Mouse (Mus musculus) adrenal gland, postnatal 25 days (tissue): ENCODE measurements around the gene RPS10-NUDT3. TPM values are rescaled to one million over a fixed set of nuclear protein-coding genes. Genes with fewer than 3 reads are reported as not detected.

ENCODE experiments used
- DNase-seq: peaks from one replicate; pipeline ENCODE4 v3.0.0; 2021; ENCODE audit warnings: mixed read lengths
- total RNA-seq: library from RNA; stranded (reverse); gene quantifications from 2 replicates; pipeline ENCODE4 v1.2.3, GENCODE M21; 2021

Gene RPS10-NUDT3
- total RNA-seq, 1 experiment from 2014 or later, result not detected

GRCm38 (mm10) chr17:27574470-27575115, 60.4 kb downstream of the RPS10-NUDT3 start:
- peak; percentile 76 for DNase-seq

DNA sequence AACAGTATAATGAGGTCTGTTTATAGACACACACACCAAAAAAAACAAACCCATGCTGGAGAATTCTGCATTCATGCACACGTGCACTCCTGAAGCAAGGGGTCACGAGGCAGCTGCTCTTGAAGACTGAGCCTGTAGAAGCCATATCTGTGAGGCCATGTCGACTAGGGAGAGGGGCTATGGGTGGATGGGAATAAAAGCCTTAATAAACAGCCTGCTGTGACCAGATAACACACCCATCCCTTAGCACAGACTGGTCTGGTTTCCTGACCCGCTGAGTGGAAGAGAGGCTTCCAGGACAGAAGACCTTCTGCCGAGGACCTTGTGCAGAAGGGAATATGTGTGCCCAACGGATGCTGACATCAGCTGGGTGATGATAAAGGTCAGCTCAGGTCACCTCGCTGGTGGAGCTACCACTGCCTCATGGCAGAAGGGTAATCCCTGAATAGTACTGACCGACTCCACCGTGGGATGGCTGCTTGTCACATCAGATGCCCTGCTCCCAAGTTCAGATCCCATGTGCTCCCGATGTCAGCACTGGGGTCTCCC, 61.2 kb downstream of the RPS10-NUDT3 start:
- DNase-seq, result no peak

GRCm38 (mm10) chr17:27571315-27571714, 63.7 kb downstream of the RPS10-NUDT3 start:
- DNase-seq, result no peak

GRCm38 (mm10) chr17:27568228-27568627, 66.8 kb downstream of the RPS10-NUDT3 start:
- no peak for DNase-seq

- no peak for DNase-seq
These were observed 69.1 kb downstream of the RPS10-NUDT3 start for GRCm38 (mm10) chr17:27565942-27566267.

DNA sequence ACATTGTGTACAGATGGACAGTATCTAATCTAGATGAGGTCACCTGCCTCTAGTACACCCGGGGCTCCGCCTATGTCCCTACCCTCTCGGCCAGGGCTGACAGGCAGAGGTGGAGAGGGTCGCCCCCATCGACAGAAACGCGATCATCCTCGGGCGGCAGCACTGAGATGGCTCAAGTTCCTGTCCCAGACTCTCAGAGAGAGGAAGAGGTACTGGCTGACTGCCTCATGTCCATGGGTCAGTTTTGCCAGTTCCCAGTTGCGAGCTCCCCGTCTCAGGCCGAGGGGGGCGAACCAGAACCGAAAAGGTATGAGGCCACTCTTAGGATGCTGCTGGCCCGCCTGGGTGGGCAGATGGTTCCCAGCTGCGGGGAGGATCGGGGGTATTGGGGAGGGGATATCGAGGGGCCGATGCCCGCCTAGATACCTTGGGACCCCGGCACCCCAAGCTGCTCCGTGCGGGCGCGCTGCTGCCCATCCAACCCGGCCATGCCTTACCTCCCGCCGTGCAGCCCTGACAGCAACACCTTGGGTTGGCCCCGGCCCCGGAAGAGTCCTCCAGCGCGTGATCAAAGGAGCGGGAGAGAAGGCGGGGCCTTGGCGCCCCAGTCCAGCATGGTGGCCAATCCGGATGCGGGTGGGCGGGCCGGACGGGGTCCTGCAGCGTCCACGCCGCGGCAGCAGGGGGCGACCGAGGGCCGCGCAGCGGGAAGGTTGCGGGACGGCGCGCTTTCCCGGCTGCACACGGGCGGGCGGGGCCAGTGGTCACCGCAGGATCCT, 69.7 kb downstream of the RPS10-NUDT3 start, which contains the start of gene AI413582:
Gene AI413582 (minus strand): TSS at position 594 of the 779 bp plus-strand sequence.
- DNase-seq, result peak; percentile 98

DNA sequence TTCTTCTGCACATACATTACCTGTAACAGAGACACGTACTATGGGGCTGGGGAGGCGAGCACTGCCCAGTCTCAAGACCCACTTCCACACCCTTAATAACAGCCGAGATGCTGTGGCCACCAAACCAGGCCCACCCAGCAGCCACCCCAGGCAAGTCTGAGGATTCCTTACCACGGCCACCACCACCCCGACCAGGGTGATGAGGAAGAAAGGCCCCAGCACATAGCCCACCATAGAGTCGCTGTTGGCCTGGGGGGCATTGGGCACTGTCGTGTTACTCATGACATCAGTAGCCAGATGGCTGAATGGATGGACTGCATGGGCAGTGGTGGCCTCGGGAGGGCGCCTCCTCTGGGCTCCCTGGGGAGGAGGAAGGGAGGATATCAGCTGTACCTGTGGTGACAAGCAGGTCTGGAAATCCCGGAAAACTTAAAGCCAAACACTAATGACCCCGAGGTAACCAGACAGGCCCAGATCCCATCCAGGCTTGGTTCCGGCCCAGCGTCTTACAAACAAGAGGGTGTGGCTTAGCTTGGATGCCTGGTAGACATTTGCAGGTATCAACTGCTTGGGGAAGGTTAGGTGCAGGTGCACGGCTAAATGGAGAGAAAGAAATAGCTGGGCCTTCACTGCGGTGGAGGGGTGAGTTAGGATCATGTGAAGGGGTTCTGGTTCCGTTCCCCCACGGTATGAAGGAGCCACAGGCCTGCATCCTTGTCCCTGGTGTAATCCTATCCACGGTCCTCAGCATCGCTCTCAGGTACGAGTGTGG, 70.4 kb downstream of the RPS10-NUDT3 start:
- DNase-seq, result no peak

- DNase-seq, result no peak
These were observed 71.2 kb downstream of the RPS10-NUDT3 start for GRCm38 (mm10) chr17:27563771-27564244.

GRCm38 (mm10) chr17:27561809-27562526, 73.1 kb downstream of the RPS10-NUDT3 start:
- DNase-seq, result peak; percentile 74

GRCm38 (mm10) chr17:27560926-27561480, 74.0 kb downstream of the RPS10-NUDT3 start:
- DNase-seq, result no peak

- DNase-seq, result no peak
These were observed 75.4 kb downstream of the RPS10-NUDT3 start for GRCm38 (mm10) chr17:27559596-27559995.

DNA sequence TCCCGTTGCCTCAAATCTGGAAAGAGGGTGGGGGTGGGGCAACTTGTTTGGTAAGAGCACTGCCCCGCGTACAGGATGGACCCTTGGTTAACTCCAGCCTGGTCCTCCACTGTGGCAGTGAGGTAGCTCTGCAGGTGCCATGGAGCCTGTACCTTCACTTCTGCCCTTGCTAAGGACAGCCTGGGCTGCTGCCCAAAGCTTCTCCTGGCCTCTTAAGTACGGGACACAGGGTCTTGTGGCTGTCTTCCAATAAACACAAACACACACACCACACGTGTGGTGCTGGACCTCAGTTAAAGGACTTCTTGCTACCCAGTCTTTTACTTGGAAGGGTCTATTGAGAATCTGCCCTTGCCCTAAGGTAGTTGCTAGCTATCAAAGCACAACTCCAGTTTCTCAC, 76.2 kb downstream of the RPS10-NUDT3 start:
- DNase-seq, result no peak

DNA sequence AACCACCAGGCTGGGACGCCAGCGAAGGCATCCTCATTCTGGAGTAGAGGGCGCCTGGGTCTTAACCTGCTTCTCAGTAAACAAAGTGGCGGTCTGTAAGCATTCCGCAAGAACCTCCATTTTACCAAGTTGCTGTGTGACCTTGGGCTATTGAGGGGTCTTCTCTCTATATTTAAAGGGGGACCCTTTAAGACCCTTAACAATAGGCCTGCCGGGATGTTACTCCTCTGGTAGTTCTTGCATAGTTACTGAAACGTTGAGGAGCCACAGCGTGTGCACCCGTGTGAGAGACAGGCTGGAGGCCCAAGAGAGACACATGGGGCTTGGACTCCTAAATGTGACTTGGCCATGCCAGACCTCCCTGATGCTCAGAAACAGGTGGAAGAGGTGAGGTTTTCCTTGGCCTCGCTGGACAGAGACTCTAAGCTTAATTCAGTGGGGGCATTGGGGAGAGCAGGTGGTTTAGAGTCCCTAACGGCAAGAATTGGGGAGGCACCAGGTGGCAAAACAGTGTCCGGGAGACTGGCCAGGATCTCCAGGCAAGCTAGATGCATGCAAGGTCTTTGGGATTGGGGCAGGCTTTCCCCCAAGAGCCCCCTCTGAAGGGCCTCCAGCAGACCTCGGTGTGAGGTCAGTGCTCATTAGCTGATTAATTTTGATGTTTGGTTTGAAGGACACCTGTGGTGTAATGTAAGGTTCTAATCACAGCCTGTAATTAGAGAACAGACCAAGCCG, 76.9 kb downstream of the RPS10-NUDT3 start:
- DNase-seq, result no peak

DNA sequence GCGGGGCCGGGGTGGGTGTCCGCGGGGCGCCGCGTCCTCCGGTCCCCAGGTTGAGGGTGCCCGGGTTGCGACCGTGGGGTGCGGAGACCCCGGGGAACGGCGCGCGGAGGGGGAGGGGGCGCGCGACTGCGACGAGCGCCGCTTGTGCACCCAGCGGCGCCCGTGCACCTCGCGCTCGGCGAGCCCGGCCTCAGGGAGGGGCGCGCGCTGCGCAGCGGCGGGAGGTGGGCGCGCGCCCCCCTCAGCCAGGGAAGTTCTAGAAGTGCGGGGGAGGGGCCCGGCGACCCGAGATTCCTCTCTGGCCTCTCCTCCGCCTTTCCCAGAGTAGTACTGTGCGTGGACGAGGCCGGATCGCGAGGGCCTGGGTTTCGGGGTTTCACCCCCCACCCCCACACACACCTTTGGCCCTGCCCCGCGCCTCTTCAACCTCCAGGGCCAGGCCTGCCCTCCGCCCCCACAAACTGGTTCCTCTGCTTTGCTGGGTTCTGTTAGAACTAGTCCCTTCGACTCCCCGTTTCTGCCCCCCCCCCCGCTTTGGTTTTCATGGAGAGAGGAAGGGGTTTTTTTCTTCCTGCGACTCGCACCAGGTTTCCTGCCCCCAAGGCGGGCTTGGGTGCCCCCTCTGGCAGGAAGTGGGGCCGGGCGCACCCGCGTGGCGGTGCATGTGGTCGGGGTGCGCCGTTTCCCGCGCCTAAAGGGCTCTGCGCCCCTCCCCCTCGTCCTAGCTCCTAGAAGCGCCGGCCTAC, 77.7 kb downstream of the RPS10-NUDT3 start:
- no peak for DNase-seq

DNA sequence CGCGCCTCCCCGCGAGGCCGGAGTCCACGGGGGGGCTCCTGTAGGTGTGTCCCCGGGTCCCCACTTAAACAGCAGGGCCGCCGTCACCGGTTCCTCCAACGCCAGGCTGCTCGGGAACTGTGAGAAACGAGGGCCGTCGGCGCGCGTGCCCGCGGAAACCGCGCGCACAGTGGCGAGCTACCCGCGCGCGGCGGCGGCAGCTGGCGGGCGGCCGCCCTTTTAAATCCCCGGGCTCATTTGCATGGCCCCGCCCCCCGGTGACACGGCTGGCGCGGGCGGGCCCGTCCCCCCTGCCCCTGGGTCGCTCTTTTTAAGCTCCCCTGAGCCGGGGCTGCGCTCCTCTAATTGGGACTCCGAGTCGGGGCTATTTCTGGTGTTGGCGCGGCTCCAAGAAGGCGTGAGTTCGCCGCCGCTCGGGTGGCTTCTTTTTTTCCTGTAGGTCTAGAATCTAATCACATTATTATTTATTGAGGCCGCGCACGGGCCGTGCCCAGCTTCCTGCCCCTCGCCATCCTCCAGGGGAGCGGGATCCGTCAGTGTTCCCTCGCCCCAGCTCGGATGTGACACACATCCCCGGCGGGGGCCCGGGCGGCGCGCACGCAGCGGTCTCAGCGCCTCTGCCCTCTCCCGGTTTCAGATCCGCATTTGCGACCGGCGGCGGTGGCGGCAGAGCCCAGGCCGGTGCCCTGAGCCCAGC, 78.6 kb downstream of the RPS10-NUDT3 start, which contains the start of gene Hmga1:
Gene Hmga1 (plus strand): TSS at position 183 of the 697 bp plus-strand sequence.
- DNase-seq, result peak; percentile 90

DNA sequence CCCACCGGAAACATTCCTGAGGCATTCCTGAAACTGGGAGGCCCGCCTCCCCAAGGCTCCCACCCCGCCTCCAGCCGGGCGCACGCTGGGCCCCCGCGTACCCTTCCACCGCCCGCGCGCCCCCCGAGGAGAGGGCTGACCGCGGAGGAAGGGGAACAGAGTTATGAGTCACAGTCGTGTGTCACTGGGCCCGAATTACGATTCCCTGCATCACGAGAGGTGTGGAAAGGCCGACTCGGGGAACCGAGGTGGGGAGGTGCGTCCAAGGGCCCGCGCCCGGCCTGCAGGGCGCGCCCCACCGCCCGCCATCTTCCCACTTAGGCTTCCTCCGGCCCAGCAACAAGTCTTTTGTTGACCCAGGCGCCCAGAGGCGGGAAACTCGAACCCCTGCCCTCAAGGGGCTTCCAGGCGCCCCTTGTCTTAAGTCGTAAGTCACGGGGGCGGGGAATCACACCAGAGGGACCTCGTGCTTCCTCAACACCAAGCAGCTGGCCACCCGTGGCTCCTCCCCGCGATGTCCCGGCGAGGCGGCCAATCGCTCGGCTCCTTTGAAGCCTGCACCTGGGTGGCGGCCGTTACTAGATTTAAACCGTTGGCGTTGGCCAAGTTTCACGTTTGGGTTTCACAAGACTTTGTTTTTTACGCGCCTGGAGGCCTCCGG, 79.4 kb downstream of the RPS10-NUDT3 start:
- DNase-seq, result peak; percentile 63

GRCm38 (mm10) chr17:27555075-27555511, 79.9 kb downstream of the RPS10-NUDT3 start:
- DNase-seq, result no peak
